Mouse (Mus musculus): Measurements from ENCODE around the gene Cdc25b. TPM values are rescaled to one million over a fixed set of nuclear protein-coding genes. Genes with fewer than 3 reads are reported as not detected.

The Cdc25b gene
- total RNA-seq, 2 experiments from 2014 or later: 12.2 to 14.4 TPM

DNA sequence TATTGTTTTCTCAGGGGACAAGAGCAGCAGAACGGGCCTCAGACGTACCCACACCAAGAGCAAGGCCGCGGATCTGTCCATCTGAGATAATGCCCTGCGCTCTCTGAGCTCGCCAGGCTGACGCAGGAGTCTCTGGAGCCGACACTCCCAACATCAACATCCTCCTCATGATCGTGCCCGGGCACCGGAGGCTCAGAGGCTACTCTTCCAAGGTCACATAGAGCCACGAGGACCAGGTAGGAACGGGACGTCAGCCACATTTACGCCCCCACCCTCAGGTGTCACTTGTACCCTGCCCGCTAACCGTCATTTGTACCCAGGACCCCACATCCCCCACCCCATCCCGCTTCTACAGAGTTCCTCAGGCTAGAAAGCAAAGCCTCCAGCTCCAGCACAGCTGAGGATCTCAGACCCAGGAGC is 27.2 kb upstream of the Cdc25b start:
- intact Hi-C loops (cut with DNase I): no loop called here

DNA sequence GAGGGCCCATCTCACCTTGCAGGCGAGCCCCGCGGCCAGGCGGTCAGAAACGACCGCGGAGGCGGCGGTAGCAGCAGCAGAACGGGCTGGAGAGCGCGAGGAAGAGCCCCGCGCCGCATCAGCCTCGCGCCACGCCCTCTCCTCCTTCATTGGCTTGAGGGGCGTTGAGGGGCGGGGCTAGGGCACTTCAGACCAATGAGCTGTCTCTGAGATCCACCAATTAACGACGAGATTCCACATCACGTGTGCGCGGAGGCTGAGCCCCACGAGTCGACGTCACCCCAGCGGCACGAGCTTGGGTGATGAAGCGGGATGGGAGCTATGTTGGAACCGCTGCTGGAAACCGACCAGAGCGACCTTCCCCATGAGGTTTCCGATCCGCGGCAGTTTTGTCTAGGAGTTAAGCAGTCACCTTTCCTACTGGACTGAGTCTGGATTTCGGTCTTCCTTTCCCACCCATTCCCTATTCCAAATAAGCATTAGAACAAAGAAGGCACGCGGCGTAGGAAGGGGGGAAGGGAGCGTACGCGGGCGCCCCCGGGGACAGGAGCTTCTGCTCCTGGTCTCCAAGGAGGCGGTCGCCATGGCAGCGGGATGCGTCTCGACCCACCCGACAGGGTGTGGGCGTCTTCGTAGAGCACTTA is 26.7 kb upstream of the Cdc25b start, which contains the start of gene 1700037H04Rik:
Gene 1700037H04Rik (minus strand): TSS at position 144 of the 644 bp plus-strand sequence.
- intact Hi-C loops (cut with DNase I): loop anchor here (1.0 to 5.0 kb wide), 2 partner anchors 66 to 257 kb away; no protein-coding TSS in a partner anchor
- peak; percentile 96 for DNase-seq

More for the DNA sequence above, 27.2 kb upstream of the Cdc25b start:
- DNase-seq: no peak

DNA sequence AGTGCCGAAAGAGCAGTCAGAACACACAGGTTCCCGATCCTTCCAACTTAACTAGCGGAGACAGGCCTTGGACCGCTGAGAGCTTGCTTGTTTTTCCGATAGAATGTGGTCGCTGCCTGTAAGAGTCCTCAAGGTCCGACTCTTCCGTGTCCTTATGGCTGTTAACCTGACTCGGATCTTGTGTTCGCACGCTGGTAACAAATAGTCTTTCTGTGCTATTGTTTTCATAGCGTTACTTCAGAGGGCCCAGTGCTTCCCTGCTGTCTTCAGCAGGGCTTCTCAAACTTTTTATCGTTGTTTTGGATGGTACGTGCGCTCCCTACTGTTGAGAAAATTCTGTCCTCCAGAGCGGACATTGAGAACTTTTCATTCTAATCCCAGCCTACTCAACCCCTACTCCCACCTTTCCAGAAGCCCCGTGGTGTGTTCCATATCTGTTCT is 26.1 kb upstream of the Cdc25b start:
- intact Hi-C loops (cut with DNase I): loop anchor here (1.0 to 5.0 kb wide), 2 partner anchors 66 to 257 kb away; no protein-coding TSS in a partner anchor
- no peak for DNase-seq

DNA sequence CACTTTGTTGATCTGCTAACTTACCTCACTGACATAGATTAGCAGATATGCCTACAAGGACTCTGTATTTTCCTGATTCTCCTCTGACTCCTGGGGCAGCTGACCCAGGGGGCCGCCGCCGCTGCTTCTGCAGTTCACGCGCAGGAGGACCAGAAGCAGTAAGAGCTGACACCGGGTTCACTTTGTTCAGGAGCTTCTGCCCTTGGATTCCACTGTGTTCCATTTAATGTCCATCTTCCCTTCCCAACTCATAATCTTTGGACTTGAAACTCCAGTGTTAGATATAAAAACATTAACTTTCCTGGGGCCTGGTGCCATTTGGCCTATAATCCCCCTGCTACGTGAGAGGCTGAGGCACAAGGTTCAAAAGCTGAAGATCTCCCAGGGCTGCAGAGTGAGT is 22.8 kb upstream of the Cdc25b start:
- intact Hi-C loops (cut with DNase I): loop anchor here (5.0 kb wide), 1 partner anchor 253 kb away; no protein-coding TSS in a partner anchor
- DNase-seq: no peak

DNA sequence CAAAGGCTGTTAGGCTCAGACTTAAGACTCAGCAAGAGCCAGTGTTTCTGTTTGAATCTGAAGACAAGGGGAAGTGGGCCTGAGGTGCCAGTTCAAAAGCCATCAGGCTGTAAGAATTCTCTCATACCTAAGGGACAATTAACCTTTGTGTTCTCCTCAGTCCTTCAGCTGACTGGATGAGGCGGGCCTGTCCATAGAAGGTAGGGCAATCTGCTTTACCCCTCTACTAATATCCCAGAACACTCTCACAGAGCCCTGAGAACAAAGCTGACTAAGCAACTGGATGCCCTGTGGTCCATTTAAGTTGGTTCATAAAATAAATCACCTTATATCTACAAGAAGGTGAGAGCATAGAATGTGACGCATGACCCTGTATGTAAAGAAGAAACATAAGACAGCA is 20.6 kb upstream of the Cdc25b start:
- DNase-seq: no peak
- intact Hi-C loops (cut with DNase I): no loop called here

DNA sequence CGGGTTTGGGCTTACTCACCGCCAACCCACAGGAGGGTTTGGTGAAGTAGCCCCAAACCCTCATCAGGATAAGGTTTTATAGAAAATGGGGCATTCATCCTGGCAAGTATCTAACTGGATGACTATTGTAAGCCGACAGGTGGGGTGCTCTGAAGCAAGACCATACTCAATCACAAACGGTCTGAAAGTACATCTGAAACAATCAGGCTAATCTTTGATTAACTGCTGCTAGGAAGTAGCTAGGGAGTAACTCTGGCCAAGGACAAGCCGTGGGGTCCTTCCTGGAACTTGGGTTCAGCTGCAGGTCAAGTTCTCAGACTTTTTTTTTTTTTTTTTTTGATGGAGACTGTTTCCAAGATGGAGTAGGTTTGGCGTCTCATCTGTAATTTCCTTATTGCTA is 18.8 kb upstream of the Cdc25b start:
- intact Hi-C loops (cut with DNase I): no loop called here
- DNase-seq: no peak

DNA sequence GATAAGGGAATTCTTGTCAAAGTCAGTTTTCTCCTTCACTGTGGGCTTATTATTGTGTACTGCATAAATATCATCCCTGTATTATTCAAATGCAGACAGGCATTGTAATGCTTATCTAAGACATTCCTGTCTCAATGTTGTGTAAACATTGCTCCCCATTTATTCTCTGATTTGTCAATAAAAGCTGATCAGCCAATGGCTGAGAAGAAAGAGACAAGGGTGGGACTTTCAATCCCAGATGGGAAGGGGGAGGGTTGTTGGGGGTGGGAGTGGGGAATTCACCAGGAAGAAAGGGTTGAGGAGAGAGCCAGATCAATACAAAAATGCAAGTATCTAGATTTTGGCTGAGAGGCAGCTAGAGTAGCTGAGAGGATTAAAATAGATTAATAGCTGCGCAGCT is 17.8 kb upstream of the Cdc25b start:
- DNase-seq: no peak
- intact Hi-C loops (cut with DNase I): no loop called here

DNA sequence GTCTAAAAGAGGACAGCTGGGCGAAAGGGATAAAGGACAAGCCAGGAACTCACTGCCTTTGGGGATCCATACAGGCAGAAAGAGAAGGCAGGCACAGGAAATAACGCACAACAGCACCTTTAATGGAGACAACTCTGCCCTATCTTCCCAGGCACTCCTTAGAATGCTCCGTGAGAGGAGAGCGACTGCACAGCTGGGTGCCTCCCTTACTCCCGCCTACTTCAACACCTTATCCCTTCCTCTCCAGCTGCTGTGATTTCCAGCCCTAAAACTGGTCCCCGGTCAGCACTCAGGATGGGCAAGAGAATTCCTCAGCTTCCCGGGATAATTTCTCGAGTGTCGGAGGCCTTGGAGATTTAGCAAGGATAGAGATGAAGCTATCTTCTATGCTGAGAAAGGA is 15.8 kb upstream of the Cdc25b start:
- no peak for DNase-seq
- intact Hi-C loops (cut with DNase I): no loop called here

DNA sequence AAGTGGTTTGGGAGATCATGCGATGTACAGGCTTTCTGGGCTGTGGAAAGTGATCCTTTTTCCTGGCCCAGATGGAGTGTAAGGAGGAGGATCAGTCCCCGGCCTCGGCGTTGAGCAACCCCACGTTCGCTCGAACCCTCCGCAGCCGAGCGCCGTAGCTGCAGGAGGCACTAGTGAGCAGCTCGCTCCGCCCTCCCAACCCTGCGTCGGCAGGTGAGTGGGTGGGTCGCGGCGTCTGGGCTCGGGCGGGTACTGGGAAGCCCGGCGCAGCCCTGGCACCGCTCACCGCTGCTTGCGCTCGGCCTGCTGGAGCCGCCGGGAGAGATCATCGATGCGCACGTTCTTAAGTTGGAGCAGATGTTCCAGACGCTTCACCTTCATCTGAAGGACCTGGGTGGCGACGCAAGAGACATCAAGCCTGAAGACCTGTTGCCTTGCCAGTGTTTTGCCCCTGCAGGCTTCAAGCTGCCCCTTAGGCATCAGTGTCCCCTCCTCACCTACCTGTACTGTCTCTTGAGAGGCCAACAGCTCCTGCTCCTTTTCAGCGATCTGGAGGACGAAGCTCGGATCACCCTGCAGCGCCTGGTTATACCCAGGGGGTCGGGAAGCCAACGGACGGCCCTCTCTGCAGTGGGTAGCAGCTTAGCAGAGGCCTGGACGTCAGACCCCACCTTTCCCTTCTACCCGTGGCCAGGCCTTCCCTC is 15.2 kb upstream of the Cdc25b start:
- intact Hi-C loops (cut with DNase I): no loop called here
- peak; percentile 68 to 72 for DNase-seq

DNA sequence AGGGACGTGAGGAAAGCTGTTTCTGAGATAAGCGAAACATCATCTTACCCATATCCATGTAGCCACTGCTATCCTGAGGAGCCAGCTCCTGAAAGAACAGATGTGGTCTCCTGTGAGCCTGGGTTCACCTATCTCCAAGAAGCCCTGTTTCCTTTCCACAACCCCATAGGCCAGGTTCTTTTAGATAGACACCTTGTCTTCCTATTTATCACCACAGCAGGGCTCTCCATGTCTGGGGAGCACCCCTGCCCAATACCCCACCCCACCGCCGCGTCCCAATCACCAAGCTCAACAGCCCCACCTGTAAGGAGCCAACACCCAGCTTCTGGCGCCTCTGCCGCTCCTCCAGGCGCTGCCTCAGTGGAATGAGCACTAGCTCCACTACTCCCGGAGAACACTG is 14.4 kb upstream of the Cdc25b start:
- intact Hi-C loops (cut with DNase I): no loop called here

DNA sequence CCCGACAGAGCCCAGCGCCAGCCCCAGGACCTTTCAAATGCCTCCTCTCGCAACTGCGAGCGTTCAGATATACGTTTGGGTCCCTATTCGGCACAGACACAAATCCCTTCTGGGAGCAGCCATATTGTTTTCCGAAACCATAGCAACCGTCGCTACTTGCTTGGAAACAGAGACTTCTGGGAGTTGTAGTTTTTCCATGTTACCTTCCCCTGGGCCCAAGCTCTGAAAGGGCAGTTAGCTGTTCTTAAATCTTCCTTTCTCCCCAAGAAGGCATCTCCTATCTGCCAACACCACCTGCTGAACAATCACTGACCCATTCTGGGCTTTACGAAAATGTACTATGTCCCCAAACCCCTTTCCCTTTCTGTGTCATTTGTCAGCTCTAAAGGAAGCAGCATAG is 12.0 kb upstream of the Cdc25b start:
- peak in 1 of 2 experiments; percentile 61 for DNase-seq
- intact Hi-C loops (cut with DNase I): no loop called here

More for the DNA sequence above, 14.4 kb upstream of the Cdc25b start:
- no peak for DNase-seq

DNA sequence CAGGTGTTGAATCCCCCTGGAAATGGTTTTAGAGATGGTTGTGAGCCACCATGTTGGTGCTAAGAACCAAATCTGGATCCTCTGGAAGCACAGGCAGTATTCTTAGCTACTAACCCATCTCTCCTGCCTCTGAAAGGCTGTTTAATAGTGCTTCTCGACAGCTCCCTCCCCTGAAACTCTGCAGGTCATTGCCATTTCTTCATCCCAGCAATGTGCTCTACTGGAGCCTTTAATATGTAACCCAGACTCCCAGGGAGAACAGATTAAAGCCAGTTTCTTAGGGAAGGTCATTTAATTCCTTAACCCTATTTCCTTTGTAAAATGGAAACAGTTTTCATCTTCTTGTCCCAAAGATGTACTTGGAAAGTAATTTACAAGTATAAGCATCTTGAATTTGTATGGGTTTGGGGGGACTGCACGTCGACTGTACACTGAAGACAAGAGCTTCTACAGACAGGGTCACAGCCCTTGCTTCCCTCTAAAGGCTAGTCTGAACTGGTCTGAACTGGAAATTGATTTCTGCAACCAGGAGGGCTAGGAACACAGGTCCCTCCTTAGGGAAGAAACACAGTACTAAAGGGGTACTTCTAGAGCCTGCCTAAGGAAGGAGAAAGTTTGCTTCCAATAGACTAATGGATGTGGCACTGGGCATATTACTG is 11.3 kb upstream of the Cdc25b start:
- intact Hi-C loops (cut with DNase I): no loop called here
- no peak for DNase-seq

DNA sequence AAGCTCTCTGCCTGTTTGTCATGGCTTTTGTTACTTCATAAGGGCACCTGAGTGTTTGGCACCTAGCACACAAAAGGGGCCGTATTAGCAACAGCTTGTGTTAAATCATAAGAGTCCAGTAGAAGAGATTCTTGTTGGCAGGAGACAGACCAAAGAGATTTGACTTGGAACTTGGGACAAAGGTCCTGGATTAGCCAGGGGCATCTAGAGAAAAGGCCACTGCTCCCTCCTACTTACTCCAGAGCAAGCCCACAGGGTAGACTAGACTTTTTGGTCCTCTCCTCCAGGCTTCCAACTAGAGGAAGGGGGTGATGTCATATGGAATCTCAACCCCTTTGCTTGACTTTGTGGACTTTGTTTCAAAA is 10.8 kb upstream of the Cdc25b start:
- intact Hi-C loops (cut with DNase I): no loop called here
- no peak for DNase-seq

DNA sequence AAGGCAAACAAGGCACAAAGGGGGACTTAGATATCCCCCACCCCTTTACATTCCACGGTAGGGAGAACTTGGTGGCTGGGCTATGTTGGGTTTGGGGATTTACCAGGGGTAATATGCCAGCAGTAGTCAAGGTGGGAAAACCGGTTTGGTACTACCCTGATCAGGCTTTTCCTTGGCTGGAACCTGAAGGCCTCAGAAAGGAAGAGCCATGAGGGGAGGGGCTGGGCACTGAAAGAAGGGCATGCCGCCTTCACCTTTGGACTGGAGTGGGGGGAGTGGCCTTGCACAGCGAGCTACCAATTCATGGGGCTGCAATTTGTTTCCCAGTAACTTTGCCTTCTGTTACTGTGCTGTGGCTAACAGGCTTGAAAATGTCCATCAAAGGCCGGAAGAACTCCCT is 10.3 kb upstream of the Cdc25b start:
- intact Hi-C loops (cut with DNase I): no loop called here
- DNase-seq: no peak

DNA sequence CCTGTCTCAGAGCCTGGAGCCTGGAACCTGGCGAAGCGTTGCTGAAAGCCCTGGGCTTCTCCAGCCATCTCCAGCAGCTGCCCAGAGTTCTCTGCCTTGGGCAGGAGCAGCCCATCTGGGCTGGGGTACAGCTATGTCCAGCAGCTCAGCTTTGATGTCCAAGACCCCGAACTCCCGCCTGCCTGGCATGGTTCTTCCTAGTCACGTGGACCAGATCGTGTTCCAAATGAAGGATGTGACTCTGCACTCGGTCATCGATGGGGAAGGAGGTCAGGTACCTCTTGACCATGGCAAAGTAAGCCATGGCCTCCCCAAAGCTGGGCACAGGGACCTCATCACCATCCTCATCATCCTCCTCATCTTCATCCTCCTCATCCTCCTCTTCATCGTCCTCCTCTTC is 8.8 kb upstream of the Cdc25b start:
- intact Hi-C loops (cut with DNase I): loop anchor here (2.0 kb wide), 1 partner anchor 77 kb away; no protein-coding TSS in a partner anchor
- no peak for DNase-seq

DNA sequence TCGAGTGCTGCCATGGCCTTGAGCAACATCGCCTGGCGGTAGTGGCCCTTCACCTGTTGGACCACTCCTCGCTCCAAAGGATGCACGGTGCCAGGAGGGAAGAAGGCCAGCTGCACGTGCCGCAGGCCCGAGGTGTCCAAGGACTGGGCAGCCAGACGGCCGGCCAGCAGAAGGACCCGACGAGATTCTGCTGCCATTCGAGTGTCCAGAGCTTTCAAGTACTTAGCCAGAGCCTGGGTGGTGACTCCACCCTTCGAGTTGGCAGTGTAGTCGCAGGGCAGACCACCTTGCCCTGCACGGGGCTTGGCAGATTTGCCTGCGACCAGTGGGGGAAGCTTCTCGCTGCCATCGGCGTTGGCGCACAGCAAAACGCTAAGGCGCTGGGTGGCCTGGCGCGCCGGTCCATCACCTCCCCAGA is 7.9 kb upstream of the Cdc25b start:
- DNase-seq: no peak
- intact Hi-C loops (cut with DNase I): loop anchor here (2.0 kb wide), 1 partner anchor 76 kb away; no protein-coding TSS in a partner anchor

DNA sequence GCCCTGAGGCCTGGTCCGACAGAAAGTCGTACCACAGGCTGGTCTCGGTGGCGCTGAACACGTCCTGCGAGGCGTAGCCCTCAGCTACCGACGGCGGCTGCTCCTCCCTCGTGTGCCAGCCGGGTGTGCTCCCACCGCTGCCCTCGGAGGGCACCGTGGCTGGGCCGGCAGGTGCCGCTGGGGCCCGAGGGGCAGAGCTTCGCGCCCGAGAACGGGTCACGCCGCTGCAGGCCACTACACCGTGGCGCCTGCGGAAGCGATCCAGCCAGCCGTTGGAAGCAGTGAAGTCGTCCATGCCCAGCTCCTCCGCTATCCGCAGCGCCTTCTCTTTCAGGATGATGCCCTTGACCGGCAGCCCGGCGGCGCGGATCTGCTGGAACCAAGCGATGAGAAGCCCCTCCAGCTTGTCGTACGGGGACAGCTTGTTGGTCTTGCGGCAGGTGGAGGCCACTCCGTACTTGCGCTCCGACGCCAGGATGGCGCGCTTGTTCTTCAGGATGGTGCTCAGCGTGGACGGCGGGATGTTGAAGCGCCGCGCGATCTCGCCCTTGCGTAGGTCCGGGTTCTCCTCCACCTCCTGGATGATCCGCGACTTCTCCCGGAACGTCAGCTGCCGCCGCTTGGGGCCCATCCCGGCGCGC is 7.4 kb upstream of the Cdc25b start:
- DNase-seq: peak; percentile 64 to 67
- intact Hi-C loops (cut with DNase I): loop anchor here (2.0 kb wide), 1 partner anchor 75 kb away; no protein-coding TSS in a partner anchor

DNA sequence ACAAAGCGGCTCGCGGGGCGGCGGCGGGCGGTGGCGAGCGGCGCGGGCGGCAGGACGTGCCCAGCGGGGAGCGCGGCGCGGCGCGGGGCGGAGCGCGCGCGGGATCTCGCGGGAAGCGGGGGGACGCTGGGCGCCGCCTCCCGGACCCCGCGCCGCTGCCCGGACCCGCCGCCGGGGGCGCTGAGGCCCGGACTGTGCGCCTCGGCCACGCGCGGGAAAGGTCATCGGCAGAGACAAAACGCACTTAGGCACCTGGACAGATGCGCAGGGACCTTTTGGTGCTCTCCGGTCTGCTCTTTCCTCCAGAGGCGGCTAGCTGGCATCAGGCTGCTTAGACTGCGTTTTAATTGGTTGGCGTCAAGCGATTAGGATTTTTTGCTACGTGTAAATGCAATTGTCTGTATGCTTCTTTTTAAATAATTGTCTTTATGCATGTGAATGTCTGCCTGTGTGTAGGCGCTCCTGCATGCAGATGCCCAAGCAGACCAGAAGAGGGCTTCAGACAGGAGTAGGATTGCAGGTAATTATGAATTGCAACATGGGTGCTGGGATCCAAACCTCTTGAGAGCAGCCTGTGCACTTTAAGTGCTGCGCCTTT is 6.7 kb upstream of the Cdc25b start, which contains the start of gene Cenpb:
Gene Cenpb (minus strand): TSS at position 78 of the 598 bp plus-strand sequence.
- intact Hi-C loops (cut with DNase I): loop anchor here (2.0 to 5.0 kb wide), 4 partner anchors 29 to 237 kb away; no protein-coding TSS in a partner anchor
- DNase-seq: peak; percentile 92 to 94

DNA sequence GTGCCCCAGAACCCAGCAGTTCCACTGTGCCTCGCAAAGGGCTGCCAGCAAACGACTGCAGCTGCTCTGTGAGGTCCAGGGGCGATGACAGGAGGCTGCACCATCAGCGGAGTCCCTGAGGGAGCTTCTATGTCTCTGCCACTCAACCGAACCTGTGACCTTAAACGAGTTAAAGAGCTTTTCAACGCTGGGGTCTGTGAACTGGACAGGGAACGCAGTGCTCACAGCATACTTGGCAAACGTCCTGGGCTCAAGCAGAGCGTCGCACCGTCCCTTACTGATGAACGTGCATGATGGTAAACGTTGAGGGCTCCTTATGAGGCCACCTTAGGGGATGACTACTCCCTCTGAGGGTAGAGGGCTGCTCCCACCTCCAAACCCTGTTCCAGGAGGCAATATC is 406 bp upstream of the Cdc25b start:
- DNase-seq: no peak
- intact Hi-C loops (cut with DNase I): no loop called here

DNA sequence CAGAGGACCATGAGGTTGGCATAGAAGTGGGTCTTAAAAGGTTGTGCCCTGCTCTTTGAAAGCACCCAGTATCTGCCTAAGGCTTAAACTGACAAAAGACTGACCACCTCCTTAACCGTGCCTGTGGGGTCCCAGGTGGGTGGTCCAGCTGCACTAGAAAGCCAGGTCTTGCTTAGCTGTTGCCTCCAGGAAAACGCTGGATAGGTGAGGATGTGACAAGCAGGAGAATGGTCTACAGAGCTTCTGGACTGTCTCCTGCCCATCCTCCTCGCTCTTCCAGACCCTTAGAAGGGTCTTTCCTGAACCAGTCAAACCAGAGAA is 813 bp downstream of the Cdc25b start:
- DNase-seq: no peak
- intact Hi-C loops (cut with DNase I): no loop called here

All from heart, postnatal 14 days (tissue).